In genomic region chr6:85069023-85069985, GRCm38 (mm10) we compare ENCODE assay signal across 8 mouse cellular contexts. TPM values are rescaled to one million over a fixed set of nuclear protein-coding genes. Genes with fewer than 3 reads are reported as not detected.
DNase-seq lines count a peak whose midpoint lies in the region; ATAC-seq lines count a peak whose summit lies in the region.

Exoc6b (minus strand) TSS chr6:85069513.

- no peaks in the 10 kb centered on the region for H3K36me3 ChIP-seq in hindbrain, embryonic 10.5 days

- peak within 1 kb of the TSS; percentile 90 for H3K4me3 ChIP-seq in hindbrain, embryonic 10.5 days

- H3K9me3 ChIP-seq in hindbrain, embryonic 10.5 days: no peaks in the 10 kb centered on the region

- under 1% methylated on average over 63 of the region's 63 CpGs for WGBS in hindbrain, embryonic 10.5 days

- ATAC-seq in frontal cortex, adult (ENCODE audit: low TSS enrichment): peak; percentile 89

- H3K27me3 ChIP-seq in hindbrain, embryonic 10.5 days (ENCODE audit: insufficient read depth, poor library complexity, severe bottlenecking): peaks cover 7% of the 10 kb centered on the region; the same call in 1 of the 2 replicates

- DNase-seq in MEL-GATA-1-ER (ENCODE audit: extremely low read depth, low read depth): peak; percentile 44
- peak; percentile 91 for DNase-seq in cerebellum, adult 8-10 months
- DNase-seq in hindbrain, embryonic 10.5 days (ENCODE audit: low spot score): peak; percentile 83
- DNase-seq in layer of hippocampus, postnatal 10 days (ENCODE audit: low spot score in 2 of 2): peak; percentile 88 to 92
- DNase-seq in lung, postnatal 10 days: peak; percentile 91
- DNase-seq in ovary, postnatal 36 days (ENCODE audit: low spot score): peak; percentile 90
- DNase-seq in thymus, postnatal 25 days: peak; percentile 87

- H3K27ac ChIP-seq in hindbrain, embryonic 10.5 days: peak within 1 kb of the TSS; percentile 91

- H3K4me1 ChIP-seq in hindbrain, embryonic 10.5 days (replicated peaks): peaks cover 11% of the 10 kb centered on the region

RNA-seq across cellular contexts. Expression of gene Exoc6b, which starts in this region (rescaled TPM):
- 22.6 and 30.2 TPM in 2 replicates for polyA plus RNA-seq in hindbrain, embryonic 10.5 days (2016; fragmentation: Nextera tagmentation; extraction: Ambion mirVana)
- total RNA-seq in layer of hippocampus, postnatal 10 days (2021): 10 to 100 TPM; 85.8 to 86.0 TPM

Comparison
In these comparisons a context has a peak if more than half of its experiments do, and no peak if none do; other contexts are left out.
1. Peak in every context shown above with its lines: DNase-seq, ATAC-seq, H3K4me3 ChIP-seq and H3K27ac ChIP-seq.